Mouse (Mus musculus) heart, embryonic 10.5 days (tissue): ENCODE data around the gene Syt16. TPM values are rescaled to one million over a fixed set of nuclear protein-coding genes. Genes with fewer than 3 reads are reported as not detected.

Experiments used
- DNase-seq: peaks from one replicate; pipeline ENCODE4 v3.0.0-alpha.2; 2017; ENCODE audit warnings: low spot score
- H3K27ac ChIP-seq: fragments of 300-500 bp; sonication (generic); 2 replicates; pipeline ENCODE4 v1.5.1; 2016; ENCODE audit warnings: mild to moderate bottlenecking
- H3K27me3 ChIP-seq: fragments of 300-500 bp; sonication (generic); 2 replicates; pipeline ENCODE4 v1.6.1; 2016; ENCODE audit warnings: mild to moderate bottlenecking; ENCODE audit not compliant: poor library complexity, insufficient read depth, severe bottlenecking
- H3K36me3 ChIP-seq: fragments of 300-500 bp; sonication (generic); 2 replicates; pipeline ENCODE4 v1.6.1; 2016; ENCODE audit warnings: mild to moderate bottlenecking, moderate library complexity
- H3K4me1 ChIP-seq: fragments of 300-500 bp; sonication (generic); 2 replicates; pipeline ENCODE4 v1.6.1; 2016; ENCODE audit warnings: mild to moderate bottlenecking
- H3K4me3 ChIP-seq: fragments of 300-500 bp; sonication (generic); 2 replicates; pipeline ENCODE4 v1.5.1; 2016; ENCODE audit warnings: mild to moderate bottlenecking, moderate library complexity
- H3K9me3 ChIP-seq: fragments of 300-500 bp; sonication (generic); 2 replicates; pipeline ENCODE4 v1.6.1; 2016; ENCODE audit warnings: mild to moderate bottlenecking, moderate library complexity
- WGBS: fragments of 180-500 bp; shearing (Covaris S2); methylation state at CpG from one replicate; pipeline ENCODE4 v1.1.7; 2016; 5-methylcytosine and 5-hydroxymethylcytosine counted together
- polyA plus RNA-seq: library from polyadenylated mRNA; unstranded; fragments of >200 nt; fragmentation: Nextera tagmentation; extraction: Ambion mirVana; gene quantifications from 2 replicates; pipeline ENCODE4 v1.2.1, GENCODE M21; 2016

Gene Syt16
- polyA plus RNA-seq, 1 experiment from 2014 or later: 0.33 TPM

DNA sequence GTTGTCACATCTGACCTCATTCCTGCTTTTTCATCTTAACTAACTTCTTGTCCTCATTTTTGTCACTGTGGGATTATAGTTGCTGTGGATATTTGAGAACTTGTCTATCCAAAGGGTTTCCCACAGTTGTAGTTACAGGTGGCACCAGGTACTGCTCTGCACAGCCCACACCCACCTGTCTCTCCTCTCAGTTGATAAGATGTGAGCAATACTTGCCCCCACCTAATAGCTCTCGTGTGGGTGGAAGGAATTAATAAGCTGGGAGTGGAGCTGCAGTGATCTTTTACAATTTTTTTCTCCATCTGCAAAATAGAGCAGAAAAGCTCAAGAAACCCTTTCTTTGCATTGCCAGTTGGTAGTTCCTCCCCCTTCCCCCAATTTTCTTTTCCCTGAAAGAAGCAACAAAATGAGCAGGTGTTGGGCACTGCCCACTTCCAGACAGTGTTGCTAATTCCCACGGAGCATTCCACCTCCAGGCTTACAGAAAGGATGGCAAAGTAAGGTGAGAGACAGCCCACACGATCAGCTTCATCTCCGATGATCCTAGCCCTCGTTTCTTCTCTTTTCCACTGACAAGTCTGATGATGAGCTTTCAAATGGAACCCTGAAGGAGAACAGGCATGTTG lies 218.8 kb downstream of the Syt16 start:
- Histone ChIP-seq H3K4me1 (no peaks in the 10 kb centered on the region), H3K27ac (no peak overlapping the region), H3K36me3 (no peaks in the 10 kb centered on the region), H3K4me3 (no peak overlapping the region), H3K27me3 (no peaks in the 10 kb centered on the region), H3K9me3 (no peaks in the 10 kb centered on the region)
- 69% methylated on average over 5 of the region's 5 CpGs for WGBS
- no peak for DNase-seq

- DNase-seq: no peak
- H3K36me3 ChIP-seq: no peaks in the 10 kb centered on the region
- WGBS: 64% methylated on average over 4 of the region's 4 CpGs
- no peaks in the 10 kb centered on the region for H3K27me3 ChIP-seq
- no peak overlapping the region for H3K27ac ChIP-seq
- H3K9me3 ChIP-seq: no peaks in the 10 kb centered on the region
- no peak overlapping the region for H3K4me3 ChIP-seq
- no peaks in the 10 kb centered on the region for H3K4me1 ChIP-seq
Observed at GRCm38 (mm10) chr12:74219909-74220308, 222.4 kb downstream of the Syt16 start.

DNA sequence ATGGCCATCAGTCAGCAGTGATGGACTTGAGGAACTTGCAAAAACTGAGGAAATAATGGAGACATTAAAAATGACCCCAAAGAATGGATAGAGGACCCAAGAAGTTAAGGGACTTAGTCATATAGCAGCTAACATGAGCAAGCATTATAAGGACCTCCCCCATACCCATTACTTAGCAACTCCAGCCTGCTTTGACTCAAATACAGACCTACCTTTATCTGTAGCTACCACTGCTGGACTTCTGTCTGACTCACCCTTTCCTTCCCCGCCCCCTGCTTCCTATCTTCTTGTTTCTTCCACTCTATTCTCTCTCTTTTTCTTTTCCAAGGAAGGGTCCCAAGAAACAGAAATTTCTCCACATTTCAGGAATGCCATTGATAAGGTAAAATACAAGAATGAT lies 223.2 kb downstream of the Syt16 start:
- no peak for DNase-seq
- H3K27ac ChIP-seq: no peak overlapping the region
- H3K4me1 ChIP-seq: no peaks in the 10 kb centered on the region
- H3K36me3 ChIP-seq: no peaks in the 10 kb centered on the region
- no peaks in the 10 kb centered on the region for H3K9me3 ChIP-seq
- no peaks in the 10 kb centered on the region for H3K27me3 ChIP-seq
- 78% methylated on average over 1 of the region's 1 CpGs for WGBS
- H3K4me3 ChIP-seq: no peak overlapping the region

GRCm38 (mm10) chr12:74230808-74231207 lies 233.3 kb downstream of the Syt16 start:
- no peak for DNase-seq
- no peaks in the 10 kb centered on the region for H3K36me3 ChIP-seq
- H3K9me3 ChIP-seq: no peaks in the 10 kb centered on the region
- H3K27ac ChIP-seq: no peak overlapping the region
- H3K27me3 ChIP-seq: no peaks in the 10 kb centered on the region
- no peak overlapping the region for H3K4me3 ChIP-seq
- no peaks in the 10 kb centered on the region for H3K4me1 ChIP-seq
- WGBS: 77% methylated on average over 10 of the region's 10 CpGs

- no peak for DNase-seq
- Histone ChIP-seq H3K36me3 (no peaks in the 10 kb centered on the region), H3K4me3 (no peak overlapping the region), H3K27ac (no peak overlapping the region), H3K9me3 (no peaks in the 10 kb centered on the region), H3K4me1 (no peaks in the 10 kb centered on the region), H3K27me3 (no peaks in the 10 kb centered on the region)
- WGBS: 66% methylated on average over 1 of the region's 1 CpGs
Observed at GRCm38 (mm10) chr12:74232845-74233244, 235.4 kb downstream of the Syt16 start.

GRCm38 (mm10) chr12:74236191-74236590 lies 238.7 kb downstream of the Syt16 start:
- Histone ChIP-seq H3K9me3 (no peaks in the 10 kb centered on the region), H3K27ac (no peak overlapping the region), H3K4me3 (no peak overlapping the region), H3K4me1 (no peaks in the 10 kb centered on the region), H3K36me3 (no peaks in the 10 kb centered on the region), H3K27me3 (no peaks in the 10 kb centered on the region)
- DNase-seq: no peak
- WGBS: 79% methylated on average over 8 of the region's 8 CpGs

DNA sequence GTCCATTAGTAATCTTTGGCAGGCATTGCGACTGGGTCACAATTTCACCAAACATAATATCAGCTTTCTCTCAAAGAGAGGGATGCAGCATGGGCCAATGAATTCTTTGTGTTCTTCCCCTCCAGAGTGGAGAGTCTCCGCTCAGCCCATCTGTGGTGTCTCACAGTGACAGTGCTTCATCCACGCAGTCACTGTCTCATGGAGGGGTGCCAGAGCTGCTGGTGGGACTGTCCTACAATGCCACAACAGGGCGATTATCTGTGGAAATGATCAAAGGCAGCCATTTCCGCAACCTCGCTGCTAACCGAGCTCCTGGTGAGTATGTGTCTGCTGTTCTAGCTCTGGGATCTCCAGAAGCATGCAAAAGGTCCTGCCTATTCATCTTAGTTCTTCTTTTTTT lies 240.6 kb downstream of the Syt16 start:
- Histone ChIP-seq H3K4me1 (no peaks in the 10 kb centered on the region), H3K9me3 (no peaks in the 10 kb centered on the region), H3K4me3 (no peak overlapping the region), H3K27ac (no peak overlapping the region), H3K36me3 (no peaks in the 10 kb centered on the region), H3K27me3 (no peaks in the 10 kb centered on the region)
- DNase-seq: no peak
- 74% methylated on average over 7 of the region's 7 CpGs for WGBS

- DNase-seq: no peak
- Histone ChIP-seq H3K9me3 (no peaks in the 10 kb centered on the region), H3K4me3 (no peak overlapping the region), H3K27ac (no peak overlapping the region), H3K4me1 (no peaks in the 10 kb centered on the region), H3K36me3 (no peaks in the 10 kb centered on the region), H3K27me3 (no peaks in the 10 kb centered on the region)
- 68% methylated on average over 2 of the region's 2 CpGs for WGBS
Observed at GRCm38 (mm10) chr12:74238806-74239205, 241.3 kb downstream of the Syt16 start.

- Histone ChIP-seq H3K4me3 (no peak overlapping the region), H3K9me3 (no peaks in the 10 kb centered on the region), H3K27me3 (no peaks in the 10 kb centered on the region), H3K4me1 (no peaks in the 10 kb centered on the region), H3K27ac (no peak overlapping the region), H3K36me3 (no peaks in the 10 kb centered on the region)
- no peak for DNase-seq
- 54% methylated on average over 3 of the region's 3 CpGs for WGBS
Observed at GRCm38 (mm10) chr12:74264846-74265245, 267.4 kb downstream of the Syt16 start.

DNA sequence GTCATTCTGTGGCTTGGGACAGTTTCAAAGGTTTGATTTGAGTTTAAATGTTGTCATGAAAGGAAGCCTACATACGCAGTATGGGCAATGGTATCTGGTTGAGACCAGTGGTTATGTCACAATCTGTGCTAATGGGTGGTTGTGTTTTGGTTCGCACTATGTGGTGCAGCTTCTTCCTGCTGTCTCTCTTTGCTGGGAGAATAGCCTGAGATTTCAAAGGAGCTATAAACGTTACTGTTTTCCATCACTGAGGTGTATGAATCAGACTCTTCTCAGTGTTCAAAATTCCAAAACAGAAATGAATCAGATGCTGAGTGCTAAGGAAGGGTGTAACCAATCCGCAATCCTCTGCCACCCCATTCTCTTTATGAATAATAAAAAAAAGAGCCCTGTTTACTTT lies 269.6 kb downstream of the Syt16 start:
- H3K4me3 ChIP-seq: no peak overlapping the region
- H3K4me1 ChIP-seq: no peaks in the 10 kb centered on the region
- 80% methylated on average over 4 of the region's 4 CpGs for WGBS
- no peaks in the 10 kb centered on the region for H3K27me3 ChIP-seq
- no peak for DNase-seq
- no peaks in the 10 kb centered on the region for H3K36me3 ChIP-seq
- no peak overlapping the region for H3K27ac ChIP-seq
- H3K9me3 ChIP-seq: no peaks in the 10 kb centered on the region

DNA sequence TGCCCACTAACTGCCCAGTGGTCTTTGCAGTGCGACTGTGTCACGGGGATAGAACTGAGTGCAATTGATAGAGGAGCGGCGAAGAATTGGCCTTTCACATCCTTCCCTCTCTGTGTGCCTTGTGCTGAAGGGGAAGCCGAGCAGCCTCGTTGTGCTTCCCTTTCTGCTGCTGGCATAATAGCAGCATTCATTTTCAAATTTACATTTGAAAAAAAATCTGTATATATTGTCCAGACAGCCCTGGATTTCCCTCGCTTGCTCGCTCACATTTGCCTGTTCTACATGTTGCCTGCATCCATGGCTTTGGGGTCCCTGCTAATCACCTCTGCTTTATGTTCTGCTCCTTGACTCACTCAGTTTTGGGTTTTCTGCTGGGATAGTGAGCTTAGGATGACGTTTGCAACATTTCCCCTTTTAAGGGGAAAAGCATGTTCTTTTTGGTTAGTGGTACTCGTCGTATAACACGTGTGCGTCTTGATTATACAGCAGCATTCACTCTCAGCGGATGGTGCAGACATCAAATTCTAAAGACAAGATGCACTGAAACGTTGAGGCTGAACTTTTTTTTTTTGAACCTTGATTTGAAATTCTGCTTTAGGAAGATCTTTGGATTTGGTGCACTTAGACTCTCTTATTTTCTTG lies 271.3 kb downstream of the Syt16 start:
- 87% methylated on average over 15 of the region's 15 CpGs for WGBS
- Histone ChIP-seq H3K4me3 (no peak overlapping the region), H3K27me3 (no peaks in the 10 kb centered on the region), H3K27ac (no peak overlapping the region), H3K9me3 (no peaks in the 10 kb centered on the region), H3K36me3 (no peaks in the 10 kb centered on the region), H3K4me1 (no peaks in the 10 kb centered on the region)
- DNase-seq: no peak

DNA sequence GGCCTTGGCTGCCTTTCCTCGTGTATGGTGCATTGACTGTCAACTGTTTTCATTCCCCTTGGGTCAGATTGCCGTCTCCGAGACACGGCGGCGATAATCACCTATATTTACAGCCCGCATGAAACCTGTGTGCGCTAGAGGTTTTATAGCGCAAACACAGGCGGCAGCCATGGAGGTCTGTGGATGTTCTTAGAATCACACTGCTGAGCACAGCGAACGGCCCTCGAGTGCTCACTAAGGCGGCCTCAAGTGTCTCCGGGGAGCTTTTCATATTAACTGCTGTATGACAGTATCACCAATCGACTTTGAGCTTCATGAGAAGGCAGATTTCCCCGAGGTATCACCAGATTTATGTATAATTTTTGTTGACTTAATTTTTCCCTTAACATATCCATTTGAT lies 275.1 kb downstream of the Syt16 start:
- no peaks in the 10 kb centered on the region for H3K4me1 ChIP-seq
- WGBS: 85% methylated on average over 17 of the region's 17 CpGs
- DNase-seq: no peak

DNA sequence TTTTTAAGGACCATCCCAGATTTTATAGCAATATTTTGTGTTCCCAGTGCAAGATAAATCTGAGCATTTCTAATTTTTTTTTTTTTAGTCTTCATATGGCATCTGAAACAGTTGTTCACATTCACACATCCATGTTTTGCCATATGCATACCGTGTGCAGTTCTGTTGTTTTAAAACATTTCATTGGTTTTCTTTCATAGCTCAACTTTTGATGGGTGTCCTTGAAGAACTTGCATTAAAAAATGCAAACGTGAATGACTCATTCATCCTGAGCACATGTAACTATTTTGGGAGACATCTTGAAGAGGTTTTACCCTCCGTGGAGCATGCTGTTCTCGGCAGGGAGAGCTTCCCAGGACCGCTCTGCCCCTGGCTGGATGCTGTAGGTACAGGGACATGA lies 279.8 kb downstream of the Syt16 start:
- H3K9me3 ChIP-seq: no peaks in the 10 kb centered on the region
- 66% methylated on average over 5 of the region's 5 CpGs for WGBS

More for the DNA sequence above, 275.1 kb downstream of the Syt16 start:
- H3K36me3 ChIP-seq: no peaks in the 10 kb centered on the region
- H3K4me3 ChIP-seq: no peak overlapping the region
- no peak overlapping the region for H3K27ac ChIP-seq
- no peaks in the 10 kb centered on the region for H3K9me3 ChIP-seq
- no peaks in the 10 kb centered on the region for H3K27me3 ChIP-seq

DNA sequence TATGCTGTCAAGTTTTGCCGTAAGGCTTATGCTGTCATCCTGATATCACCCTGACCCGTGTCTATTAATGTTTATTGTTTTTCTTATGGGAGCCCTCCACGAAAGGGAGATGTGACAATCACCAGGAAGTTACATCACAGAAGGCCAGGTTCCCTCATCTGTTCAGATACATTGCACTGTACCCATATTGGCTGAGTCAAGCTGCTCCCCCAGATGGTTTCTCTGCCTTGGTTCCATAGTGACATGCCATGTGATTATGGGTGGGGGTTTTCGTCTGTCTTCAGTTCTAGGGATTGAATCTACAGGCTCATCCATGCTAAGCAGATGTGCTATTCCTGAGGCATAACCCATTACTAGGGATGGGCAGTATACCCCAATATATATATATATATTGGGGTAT lies 283.9 kb downstream of the Syt16 start:
- no peak for DNase-seq
- no peak overlapping the region for H3K4me3 ChIP-seq
- no peaks in the 10 kb centered on the region for H3K9me3 ChIP-seq
- no peaks in the 10 kb centered on the region for H3K36me3 ChIP-seq
- no peak overlapping the region for H3K27ac ChIP-seq
- 66% methylated on average over 4 of the region's 4 CpGs for WGBS
- H3K27me3 ChIP-seq: peaks cover 27% of the 10 kb centered on the region
- H3K4me1 ChIP-seq: peaks cover 11% of the 10 kb centered on the region

More for the DNA sequence above, 279.8 kb downstream of the Syt16 start:
- no peak overlapping the region for H3K4me3 ChIP-seq
- no peaks in the 10 kb centered on the region for H3K4me1 ChIP-seq
- H3K27me3 ChIP-seq: no peaks in the 10 kb centered on the region; the same call in 1 of the 2 replicates
- H3K36me3 ChIP-seq: no peaks in the 10 kb centered on the region
- DNase-seq: no peak
- H3K27ac ChIP-seq: no peak overlapping the region
